Mouse (Mus musculus) urinary bladder, adult 18-20 months (tissue): ENCODE measurements at regions not wholly inside any gene's neighbourhood (a gene's known extent, or its start where the extent isn't known, plus 50 kb on each side); places are given as distances from the start of the nearest gene placed in this dataset.

Experiments used
- DNase-seq, 2 experiments: peaks; one replicate each; pipeline ENCODE4 v3.0.0; 2022; ENCODE audit warnings: low spot score in 2 of 2, mixed read lengths in 2 of 2

DNA sequence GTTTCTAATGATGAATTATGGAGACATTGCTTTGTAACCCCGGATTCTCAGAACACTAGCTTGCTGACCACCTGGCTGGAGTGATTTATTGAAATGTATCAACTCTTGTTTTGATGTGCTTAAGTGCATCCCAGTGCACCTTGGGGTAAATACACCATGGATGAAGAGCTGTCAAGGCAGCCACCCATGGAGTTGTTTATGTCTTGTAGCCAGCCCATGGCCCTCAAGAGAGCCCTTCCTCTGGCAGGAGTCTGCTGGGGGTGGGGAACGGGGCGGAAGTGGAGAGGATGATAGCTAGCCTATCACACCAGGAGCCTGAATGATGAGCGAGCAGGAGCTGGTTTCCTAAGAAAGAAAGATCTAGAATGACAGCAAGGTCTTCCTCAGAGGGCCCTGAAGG lies 128.6 kb upstream of the A1bg start:
- DNase-seq = no peak

DNA sequence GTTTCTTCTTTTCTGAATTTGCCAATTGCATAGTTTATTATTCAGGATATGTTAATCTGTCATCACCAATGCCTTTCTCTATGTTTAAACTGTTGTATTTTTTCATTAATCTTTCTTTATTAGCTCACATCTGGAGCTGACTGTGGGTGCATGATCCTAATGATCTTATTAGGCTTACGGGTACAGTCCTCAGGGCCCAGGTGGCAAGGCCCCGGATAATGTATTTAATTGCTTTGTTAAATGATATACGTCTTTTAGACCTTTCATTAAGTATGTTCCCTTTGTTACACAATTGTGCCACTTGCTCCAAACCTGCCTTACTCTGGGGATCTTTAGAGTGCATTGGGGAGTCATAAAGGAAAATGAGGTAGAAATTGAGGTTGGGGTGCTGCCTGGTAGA lies 86.7 kb upstream of the A1bg start:
- no peak for DNase-seq

DNA sequence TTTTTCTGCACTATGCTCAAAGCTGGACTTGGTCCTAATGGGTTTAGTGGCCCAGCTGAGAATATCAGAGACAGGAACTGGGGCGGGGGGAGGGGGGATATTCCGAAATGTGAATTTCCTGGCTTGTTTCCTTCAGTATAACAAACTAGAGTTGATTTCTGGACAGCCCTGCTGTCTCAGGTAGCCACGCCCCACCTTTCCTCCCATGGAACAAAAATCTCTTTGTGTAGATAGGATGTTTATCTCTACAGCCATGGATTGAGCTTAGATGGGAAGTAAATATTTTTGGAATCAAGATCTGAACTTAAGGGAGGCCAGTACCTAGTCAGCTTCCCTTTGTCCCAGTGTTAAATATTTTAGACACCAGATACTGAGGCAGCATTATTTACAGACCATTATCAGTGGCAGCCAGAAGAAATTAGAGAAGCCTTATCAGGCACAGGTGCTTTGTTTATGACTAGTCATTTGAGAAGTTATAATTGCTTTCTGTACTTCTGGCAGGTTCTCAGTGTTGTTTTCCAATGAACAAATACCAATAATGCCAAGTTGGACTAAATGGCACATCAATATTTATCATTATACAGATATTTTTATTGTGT lies 84.7 kb upstream of the A1bg start:
- no peak for DNase-seq

DNA sequence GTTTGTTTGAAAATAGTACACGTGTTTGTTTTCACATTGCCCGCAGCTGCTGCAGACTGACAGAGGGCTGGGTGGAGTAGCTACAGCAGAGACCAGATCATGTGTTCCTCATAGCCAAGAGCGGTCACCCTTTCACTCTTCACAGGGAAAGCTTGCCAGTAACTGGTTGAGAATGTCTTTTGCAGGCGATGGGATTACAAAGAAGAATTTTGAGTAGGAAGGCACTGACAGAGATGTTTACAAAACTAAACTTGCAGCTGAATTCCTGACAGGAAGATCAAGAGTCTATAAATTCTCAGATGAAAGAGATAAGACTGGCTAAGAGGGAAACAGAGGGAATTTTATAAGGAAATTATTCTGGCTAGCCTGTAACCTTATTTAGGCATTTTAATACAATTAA lies 83.8 kb upstream of the A1bg start:
- no peak for DNase-seq

DNA sequence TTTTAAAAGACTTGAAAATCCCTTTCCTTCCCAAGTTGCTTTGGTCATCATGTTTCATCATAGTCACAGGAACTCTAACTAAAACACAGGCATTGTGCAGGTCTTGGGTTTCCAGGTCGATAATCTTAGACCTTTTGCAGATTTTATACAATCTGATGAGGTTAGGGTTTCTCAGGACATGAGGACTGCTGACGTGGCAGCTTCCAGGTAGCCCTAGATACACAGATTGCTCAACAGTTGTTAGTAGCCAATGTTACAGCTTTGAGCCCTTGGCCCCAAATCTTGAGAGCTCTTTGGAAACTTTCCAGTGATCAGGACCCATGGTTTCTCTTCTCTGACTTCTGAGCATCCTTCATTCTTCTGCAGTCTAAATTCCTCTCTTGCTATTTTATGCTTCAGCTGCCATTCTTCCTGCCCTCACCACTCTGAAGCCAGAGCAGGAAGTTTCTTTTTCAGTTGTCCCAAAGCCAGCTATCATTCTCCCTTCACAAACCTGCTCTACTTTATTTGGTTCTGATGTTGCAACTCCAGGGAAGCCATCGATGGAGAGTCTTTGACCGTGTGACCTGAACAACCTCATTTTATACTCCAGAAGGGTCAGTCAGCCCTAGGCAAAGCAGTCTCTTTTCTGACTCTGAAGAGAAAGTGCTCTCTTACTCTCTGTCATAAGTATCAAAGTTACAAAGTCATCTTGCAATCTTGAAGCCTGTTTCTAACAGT lies 71.3 kb upstream of the A1bg start:
- DNase-seq = no peak

DNA sequence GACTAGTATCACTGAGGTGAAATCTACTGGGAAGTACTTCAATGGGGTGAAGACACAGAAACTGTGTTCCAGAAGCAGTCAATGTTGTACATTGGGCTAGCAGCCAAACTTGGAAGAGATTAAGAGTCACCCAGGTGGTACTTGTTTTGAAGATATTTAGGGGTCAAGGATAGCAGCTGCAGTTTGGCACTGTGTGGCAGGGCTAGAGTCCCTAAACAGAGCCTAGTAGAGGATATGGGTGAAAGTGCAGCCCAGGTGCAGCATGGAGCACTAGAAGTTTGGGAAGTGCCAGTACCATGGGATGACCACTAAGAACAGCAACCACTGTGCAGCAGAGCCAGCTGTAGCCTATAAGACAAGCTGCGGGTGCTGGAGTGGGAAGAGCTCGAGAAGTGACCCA lies 70.6 kb upstream of the A1bg start:
- DNase-seq = no peak

DNA sequence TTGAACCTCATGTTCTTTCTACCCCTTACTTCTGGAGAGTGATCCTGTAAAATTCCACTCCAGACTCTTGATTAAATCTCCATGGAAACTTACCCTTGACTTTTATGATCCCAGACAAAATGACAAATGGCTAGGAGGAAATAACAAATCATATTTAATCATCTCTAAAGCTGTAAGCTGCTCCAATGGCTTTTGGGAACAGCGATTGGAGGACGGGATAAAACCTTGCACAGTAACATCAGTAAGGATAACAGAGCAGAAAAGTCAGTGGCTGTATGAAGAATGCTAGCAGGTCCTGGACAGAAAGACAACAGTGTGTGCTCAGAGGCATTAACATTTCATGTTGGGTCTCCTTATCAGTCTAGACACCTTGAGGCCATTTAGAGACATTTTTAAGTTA lies 59.8 kb upstream of the A1bg start:
- DNase-seq = no peak
